Mouse (Mus musculus) lung, postnatal 14 days (tissue): ENCODE measurements around the gene Tiprl.

Experiments used
- DNase-seq: peaks from one replicate; pipeline ENCODE4 v3.0.0; 2021

Gene Tiprl

DNA sequence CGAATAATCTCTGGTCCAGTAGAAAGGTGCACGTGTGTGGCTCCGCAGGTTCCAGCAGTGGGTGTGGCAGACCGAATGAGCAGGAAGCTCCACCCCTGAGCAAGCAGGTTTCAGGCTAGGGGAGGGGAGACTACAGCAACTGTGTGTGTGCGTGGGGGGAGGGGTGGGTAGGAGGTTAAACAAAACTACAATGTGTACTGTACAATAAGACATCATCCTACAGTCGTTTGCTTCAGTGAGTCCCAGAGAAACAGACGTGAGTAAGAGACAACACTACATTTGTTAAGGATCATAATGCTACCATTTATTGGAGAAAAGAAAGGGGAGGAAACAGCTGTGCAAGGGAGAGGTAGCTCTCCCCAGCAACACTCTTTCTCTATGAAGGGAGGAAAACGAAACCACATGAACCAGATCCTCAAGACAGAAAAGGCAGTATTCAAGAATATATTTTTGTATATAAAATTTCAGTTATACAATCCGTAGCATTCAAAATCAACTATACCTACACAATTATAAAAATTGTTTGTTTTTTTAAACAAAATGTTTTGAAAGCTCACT lies 62.7 kb downstream of the Tiprl start:
- DNase-seq: no peak

GRCm38 (mm10) chr1:165171277-165171676 lies 65.5 kb downstream of the Tiprl start:
- no peak for DNase-seq

- no peak for DNase-seq
Measured at GRCm38 (mm10) chr1:165170157-165170556, 66.6 kb downstream of the Tiprl start.

- DNase-seq: no peak
Measured at GRCm38 (mm10) chr1:165169462-165169861, 67.3 kb downstream of the Tiprl start.

DNA sequence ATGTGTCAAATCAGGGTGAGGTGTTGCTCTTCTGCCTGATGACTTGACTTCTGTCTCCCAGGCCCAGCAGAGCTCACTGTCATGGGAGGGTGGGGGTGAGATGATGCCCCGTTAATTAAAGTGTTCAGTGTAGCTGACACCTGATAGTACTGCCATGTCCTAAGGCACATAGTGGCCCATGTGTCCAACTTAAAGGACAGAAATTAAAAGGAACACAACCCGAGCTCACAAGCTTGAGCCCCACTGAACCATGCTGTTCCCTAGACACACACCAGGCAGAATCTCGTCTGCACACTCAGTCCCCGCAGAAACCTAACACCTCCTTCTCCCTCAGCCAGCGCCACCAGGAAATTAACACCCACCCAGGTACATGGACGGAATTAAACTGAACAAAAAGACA lies 71.9 kb downstream of the Tiprl start:
- no peak for DNase-seq
